Mouse (Mus musculus) ES-E14 (cell line): ENCODE measurements around the gene 1700093K21Rik.

Experiments
- CHD2 ChIP-seq: IDR thresholded peaks from 2 replicates; pipeline ENCODE4 v1.6.1; 2014; ENCODE audit warnings: mild to moderate bottlenecking, low read depth, low read length, inconsistent platforms
- HCFC1 ChIP-seq: IDR thresholded peaks from 2 replicates; pipeline ENCODE4 v1.6.1; 2012; ENCODE audit warnings: low read length, inconsistent platforms, borderline replicate concordance; ENCODE audit not compliant: insufficient read depth
- MAFK ChIP-seq: IDR thresholded peaks from 2 replicates; pipeline ENCODE4 v1.6.1; 2014; ENCODE audit warnings: mild to moderate bottlenecking, low read depth, low read length, inconsistent platforms; ENCODE audit not compliant: insufficient read depth
- ZC3H11A ChIP-seq: IDR thresholded peaks from 2 replicates; pipeline ENCODE4 v1.6.1; 2012; ENCODE audit warnings: low read depth, mild to moderate bottlenecking, inconsistent platforms, low read length, borderline replicate concordance

GRCm38 (mm10) chr11:23498609-23499008 is 22.3 kb downstream of the 1700093K21Rik start:
- TF ChIP-seq HCFC1 (no peak), CHD2 (no peak), MAFK (no peak), ZC3H11A (no peak)
